Mouse (Mus musculus) CH12.LX (cell line): Measurements from ENCODE around the gene Uqcc3.
"Not testable (repeated sequence)": the region's sequence is repeated elsewhere in the genome, so short reads cannot be mapped to it uniquely, and the experiment has no call there.

Source experiments
- CTCF ChIP-seq, 2 experiments: IDR thresholded peaks in 1 of 2; conservative IDR thresholded peaks in 1 of 2; 2 replicates each; pipeline ENCODE4 v1.5.1; 2011 to 2012; ENCODE audit warnings: low read depth in 2 of 2, low read length in 2 of 2, improper control_type of control experiment in 1 of 2, inconsistent platforms in 1 of 2, mild to moderate bottlenecking in 1 of 2, moderate library complexity in 1 of 2
- EP300 ChIP-seq: IDR thresholded peaks from 2 replicates; pipeline ENCODE4 v1.6.1; 2011; ENCODE audit warnings: low read length, improper control_type of control experiment
- ETS1 ChIP-seq: conservative IDR thresholded peaks from 2 replicates; pipeline ENCODE4 v1.6.1; 2012; ENCODE audit warnings: low read depth, mild to moderate bottlenecking, inconsistent platforms, low read length, improper control_type of control experiment, moderate library complexity
- POLR2A ChIP-seq: IDR thresholded peaks from 2 replicates; pipeline ENCODE4 v1.6.1; 2011; ENCODE audit warnings: low read depth, mild to moderate bottlenecking, improper control_type of control experiment, low read length
- TBP ChIP-seq: conservative IDR thresholded peaks from 2 replicates; pipeline ENCODE4 v1.6.1; 2011; ENCODE audit warnings: low read depth, low read length, improper control_type of control experiment
- TCF12 ChIP-seq: IDR thresholded peaks from 2 replicates; pipeline ENCODE4 v1.6.1; 2014; ENCODE audit warnings: low read depth, mild to moderate bottlenecking, inconsistent platforms, low read length, improper control_type of control experiment

GRCm38 (mm10) chr19:8897211-8897864 lies 16.6 kb upstream of the Uqcc3 start:
- TF ChIP-seq ETS1; EP300; TBP; TCF12; CTCF (conservative IDR thresholded peaks at IDR 0.05 in 1 of 2, IDR thresholded peaks at IDR 0.05 in 1 of 2; ENCODE audit: low read depth in 2 of 2, low read length in 2 of 2); POLR2A: not testable (repeated sequence)
